8 mouse cellular contexts compared by ENCODE assay signal in the genomic region with DNA sequence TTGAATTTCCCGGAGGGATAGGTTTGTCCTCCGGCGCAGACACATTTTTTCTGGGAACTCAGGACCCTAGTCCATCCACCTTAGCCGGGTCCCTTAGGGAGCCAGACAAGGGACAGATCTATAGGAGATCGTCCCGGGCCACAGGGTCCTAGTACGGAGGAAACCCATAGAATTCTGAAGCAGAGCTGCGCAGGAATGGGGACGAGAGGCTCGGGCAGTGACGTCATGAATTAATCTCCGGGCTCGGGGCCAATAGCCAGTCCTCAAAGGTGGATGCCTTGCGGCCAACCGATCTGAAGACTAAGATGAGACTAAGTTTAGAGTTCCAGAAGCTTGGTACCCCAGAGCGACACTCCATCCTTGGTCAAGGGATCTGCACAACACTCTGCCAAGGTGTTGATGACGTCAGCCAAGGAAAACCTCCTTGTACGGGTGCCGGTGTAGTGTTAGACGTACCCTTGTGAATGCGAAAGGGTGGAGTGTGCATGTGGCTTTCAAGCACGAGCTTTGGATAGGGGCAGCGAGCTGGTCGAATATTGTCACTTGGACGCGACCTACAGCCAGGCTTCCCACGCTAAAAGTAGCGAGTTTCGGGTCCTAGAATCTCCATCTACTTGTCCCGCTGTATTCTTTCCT. TPM values are rescaled to one million over a fixed set of nuclear protein-coding genes. Genes with fewer than 3 reads are reported as not detected.
DNase-seq lines count a peak whose midpoint lies in the region; ATAC-seq lines count a peak whose summit lies in the region.

No protein-coding gene starts in this region.

- 0 out of 2 replicates have a peak overlapping the region, but pooled peaks have one; percentile 10 for H3K9ac ChIP-seq in neural tube, embryonic 11.5 days (ENCODE audit: low read length)
- peak overlapping the region; percentile 57 for H3K9ac ChIP-seq in hindbrain, embryonic 12.5 days

- DNase-seq in neural tube, embryonic 11.5 days (ENCODE audit: low spot score) = peak; percentile 63
- DNase-seq in neural tube, embryonic 10.5 days (ENCODE audit: extremely low spot score, low spot score) = no peak
- peak; percentile 86 for DNase-seq in cerebellum, adult 8-10 months
- peak; percentile 66 to 72 for DNase-seq in frontal cortex, postnatal 10 days (ENCODE audit: low spot score in 2 of 2)
- peak; percentile 62 to 68 for DNase-seq in layer of hippocampus, postnatal 36 days
- DNase-seq in lung, postnatal 36 days = peak; percentile 84
- DNase-seq in right cerebral cortex, postnatal 36 days (ENCODE audit: low spot score in 2 of 2) = peak; percentile 60 to 79

- WGBS in neural tube, embryonic 11.5 days = 4% methylated on average over 30 of the region's 30 CpGs
- 4% methylated on average over 30 of the region's 30 CpGs for WGBS in hindbrain, embryonic 12.5 days

- no peak overlapping the region for H3K27ac ChIP-seq in neural tube, embryonic 11.5 days (ENCODE audit: low read depth, low read length)
- H3K27ac ChIP-seq in hindbrain, embryonic 12.5 days = no peak overlapping the region

- peak; percentile 42 for ATAC-seq in neural tube, embryonic 11.5 days (ENCODE audit: insufficient read depth, low FRiP score, low TSS enrichment)
- 0 out of 2 replicates have a peak, but pooled peaks have one; percentile 32 for ATAC-seq in hindbrain, embryonic 12.5 days (ENCODE audit: low FRiP score)

- peaks cover 8% of the 10 kb centered on the region; the same call in 1 of the 2 replicates for H3K4me1 ChIP-seq in neural tube, embryonic 11.5 days (ENCODE audit: control insufficient read depth, insufficient read depth, low read length)
- H3K4me1 ChIP-seq in hindbrain, embryonic 12.5 days = peaks cover 24% of the 10 kb centered on the region

- H3K4me3 ChIP-seq in neural tube, embryonic 11.5 days (ENCODE audit: low read depth, low read length) = peak overlapping the region; percentile 43
- H3K4me3 ChIP-seq in hindbrain, embryonic 12.5 days = peak overlapping the region; percentile 40

- peak overlapping the region; percentile 74 for H3K4me2 ChIP-seq in neural tube, embryonic 11.5 days (ENCODE audit: low read depth)
- peak overlapping the region; percentile 75 for H3K4me2 ChIP-seq in hindbrain, embryonic 12.5 days (replicated peaks)

- H3K36me3 ChIP-seq in neural tube, embryonic 11.5 days (ENCODE audit: control insufficient read depth, insufficient read depth, low read length) = no peaks in the 10 kb centered on the region
- H3K36me3 ChIP-seq in hindbrain, embryonic 12.5 days = no peaks in the 10 kb centered on the region

- H3K27me3 ChIP-seq in neural tube, embryonic 11.5 days (ENCODE audit: control insufficient read depth, insufficient read depth, low read length) = peaks cover 37% of the 10 kb centered on the region
- H3K27me3 ChIP-seq in hindbrain, embryonic 12.5 days = peaks cover 63% of the 10 kb centered on the region

- no peaks in the 10 kb centered on the region for H3K9me3 ChIP-seq in neural tube, embryonic 11.5 days (ENCODE audit: control insufficient read depth, low read length)
- no peaks in the 10 kb centered on the region for H3K9me3 ChIP-seq in hindbrain, embryonic 12.5 days (replicated peaks)

RNA-seq across cellular contexts. Expression of a gene that starts 0.5 kb away (rescaled TPM):
- 4.4 and 6.4 TPM in 2 replicates for polyA plus RNA-seq in neural tube, embryonic 11.5 days (2014; fragmentation: Nextera tagmentation; extraction: Ambion mirVana)
- polyA plus RNA-seq in hindbrain, embryonic 12.5 days (2016; fragmentation: Nextera tagmentation; extraction: Ambion mirVana) = 7.0 and 8.3 TPM in 2 replicates
- 10 to 100 TPM; 76.4 to 86.1 TPM for total RNA-seq in layer of hippocampus, postnatal 36 days (2021)

RNA-seq across cellular contexts. Expression of a gene that starts 0.5 kb away (rescaled TPM):
- polyA plus RNA-seq in neural tube, embryonic 11.5 days (2014; fragmentation: Nextera tagmentation; extraction: Ambion mirVana) = 0.80 and 0.90 TPM in 2 replicates
- 1.6 and 1.7 TPM in 2 replicates for polyA plus RNA-seq in hindbrain, embryonic 12.5 days (2016; fragmentation: Nextera tagmentation; extraction: Ambion mirVana)
- total RNA-seq in layer of hippocampus, postnatal 36 days (2021) = 1 to 10 TPM; 9.5 TPM

RNA-seq across cellular contexts. Expression of a gene that starts 14.0 kb away (rescaled TPM):
- polyA plus RNA-seq in neural tube, embryonic 11.5 days (2014; fragmentation: Nextera tagmentation; extraction: Ambion mirVana) = 3.6 and 3.9 TPM in 2 replicates
- 3.8 and 4.0 TPM in 2 replicates for polyA plus RNA-seq in hindbrain, embryonic 12.5 days (2016; fragmentation: Nextera tagmentation; extraction: Ambion mirVana)
- 10 to 100 TPM; 52.7 to 56.1 TPM for total RNA-seq in layer of hippocampus, postnatal 36 days (2021)

RNA-seq across cellular contexts. Expression of a gene that starts 30.2 kb away (rescaled TPM):
- 5.8 and 7.5 TPM in 2 replicates for polyA plus RNA-seq in neural tube, embryonic 11.5 days (2014; fragmentation: Nextera tagmentation; extraction: Ambion mirVana)
- polyA plus RNA-seq in hindbrain, embryonic 12.5 days (2016; fragmentation: Nextera tagmentation; extraction: Ambion mirVana) = 12.0 and 12.9 TPM in 2 replicates
- 10 to 100 TPM; 14.8 to 14.9 TPM for total RNA-seq in layer of hippocampus, postnatal 36 days (2021)
